Mouse (Mus musculus) kidney, adult 2 months (tissue): ENCODE results near the gene Anxa4. TPM values are rescaled to one million over a fixed set of nuclear protein-coding genes. Genes with fewer than 3 reads are reported as not detected.

Experiments
- DNase-seq: peaks from one replicate; pipeline ENCODE4 v3.0.0; 2021
- H3K27ac ChIP-seq: fragments of 200-500 bp; 2 replicates; pipeline ENCODE4 v1.5.1; 2012; ENCODE audit warnings: low read depth, low read length, control low read depth, inconsistent platforms; ENCODE audit not compliant: insufficient read depth
- H3K27me3 ChIP-seq: fragments of 200-500 bp; replicated peaks from 2 replicates; pipeline ENCODE4 v1.6.1; 2012; ENCODE audit warnings: mild to moderate bottlenecking, moderate library complexity, low read length, inconsistent platforms; ENCODE audit not compliant: control insufficient read depth, insufficient read depth
- H3K36me3 ChIP-seq: fragments of 200-500 bp; 2 replicates; pipeline ENCODE4 v1.6.1; 2012; ENCODE audit warnings: mild to moderate bottlenecking, moderate library complexity, low read length, inconsistent platforms; ENCODE audit not compliant: control insufficient read depth, insufficient read depth
- H3K4me1 ChIP-seq: fragments of 200-500 bp; 2 replicates; pipeline ENCODE4 v1.6.1; 2011; ENCODE audit warnings: low read length; ENCODE audit not compliant: control insufficient read depth, insufficient read depth
- H3K4me3 ChIP-seq: fragments of 200-500 bp; 2 replicates; pipeline ENCODE4 v1.5.1; 2011; ENCODE audit warnings: mild to moderate bottlenecking, low read depth, low read length, control low read depth; ENCODE audit not compliant: insufficient read depth
- CTCF ChIP-seq: fragments of 200-500 bp; conservative IDR thresholded peaks from 2 replicates; pipeline ENCODE4 v1.5.1; 2011; ENCODE audit warnings: low read depth, mild to moderate bottlenecking, control low read depth, low read length, moderate library complexity, mixed read lengths; ENCODE audit not compliant: insufficient read depth, insufficient read length
- POLR2A ChIP-seq: fragments of 200-500 bp; IDR thresholded peaks from one replicate; pipeline ENCODE4 v1.6.1; 2011; ENCODE audit warnings: low read depth, low read length, control low read depth
- WGBS: fragments of 180-500 bp; shearing (Covaris S2); methylation state at CpG from one replicate; pipeline ENCODE4 v1.1.7; 2018; 5-methylcytosine and 5-hydroxymethylcytosine counted together
- polyA plus RNA-seq: library from polyadenylated mRNA; depleted of rRNA; stranded (reverse); fragments of >200 nt; gene quantifications from 2 replicates; pipeline ENCODE4 v1.2.3, GENCODE M21; 2012

Gene Anxa4
- polyA plus RNA-seq, 1 experiment: 68.8 TPM

- 85% methylated on average over 5 of the region's 5 CpGs for WGBS
- Histone ChIP-seq H3K4me1 (no peaks in the 10 kb centered on the region), H3K27me3 (no peaks in the 10 kb centered on the region), H3K4me3 (no peak overlapping the region), H3K36me3 (no peaks in the 10 kb centered on the region), H3K27ac (no peak overlapping the region)
- no peak for DNase-seq
- TF ChIP-seq CTCF: no peak
- TF ChIP-seq POLR2A: no peak
These were observed 40.4 kb downstream of the Anxa4 start for GRCm38 (mm10) chr6:86752843-86753485.

GRCm38 (mm10) chr6:86750961-86751360 is 42.4 kb downstream of the Anxa4 start:
- no peaks in the 10 kb centered on the region for H3K36me3 ChIP-seq
- no peaks in the 10 kb centered on the region for H3K27me3 ChIP-seq
- no peak overlapping the region for H3K27ac ChIP-seq
- H3K4me1 ChIP-seq: no peaks in the 10 kb centered on the region
- TF ChIP-seq CTCF (no peak), POLR2A (no peak)
- WGBS: 96% methylated on average over 4 of the region's 4 CpGs
- no peak for DNase-seq
- no peak overlapping the region for H3K4me3 ChIP-seq

GRCm38 (mm10) chr6:86749817-86750216 is 43.6 kb downstream of the Anxa4 start:
- Histone ChIP-seq H3K4me3 (no peak overlapping the region), H3K27ac (no peak overlapping the region), H3K4me1 (no peaks in the 10 kb centered on the region), H3K27me3 (no peaks in the 10 kb centered on the region), H3K36me3 (no peaks in the 10 kb centered on the region)
- no peak for TF ChIP-seq CTCF
- TF ChIP-seq POLR2A: no peak
- 71% methylated on average over 4 of the region's 4 CpGs for WGBS
- DNase-seq: no peak

- no peaks in the 10 kb centered on the region for H3K4me1 ChIP-seq
- TF ChIP-seq CTCF (peak; percentile 52), POLR2A (no peak)
- H3K27me3 ChIP-seq: no peaks in the 10 kb centered on the region
- peak; percentile 61 for DNase-seq
- H3K27ac ChIP-seq: no peak overlapping the region
- no peaks in the 10 kb centered on the region for H3K36me3 ChIP-seq
- no peak overlapping the region for H3K4me3 ChIP-seq
These were observed 46.2 kb downstream of the Anxa4 start for GRCm38 (mm10) chr6:86747171-86747570.

GRCm38 (mm10) chr6:86740652-86741051 is 52.7 kb downstream of the Anxa4 start:
- H3K27me3 ChIP-seq: no peaks in the 10 kb centered on the region
- 25% methylated on average over 3 of the region's 3 CpGs for WGBS
- peaks cover 1% of the 10 kb centered on the region; the same call in 1 of the 2 replicates for H3K36me3 ChIP-seq
- TF ChIP-seq POLR2A: no peak
- H3K4me1 ChIP-seq: no peaks in the 10 kb centered on the region
- H3K4me3 ChIP-seq: no peak overlapping the region
- DNase-seq: no peak
- no peak overlapping the region for H3K27ac ChIP-seq

- H3K4me3 ChIP-seq: no peak overlapping the region
- no peaks in the 10 kb centered on the region for H3K27me3 ChIP-seq
- H3K27ac ChIP-seq: no peak overlapping the region
- TF ChIP-seq CTCF (no peak), POLR2A (no peak)
- peaks cover 4% of the 10 kb centered on the region; the same call in 1 of the 2 replicates for H3K4me1 ChIP-seq
- DNase-seq: no peak
- WGBS: 75% methylated on average over 6 of the region's 6 CpGs
- H3K36me3 ChIP-seq: peaks cover 1% of the 10 kb centered on the region; the same call in 1 of the 2 replicates
These were observed 56.6 kb downstream of the Anxa4 start for GRCm38 (mm10) chr6:86736830-86737229.

- 85% methylated on average over 4 of the region's 4 CpGs for WGBS
- H3K27me3 ChIP-seq: no peaks in the 10 kb centered on the region
- DNase-seq: no peak
These were observed 57.1 kb downstream of the Anxa4 start for GRCm38 (mm10) chr6:86736313-86736712.

More at GRCm38 (mm10) chr6:86736313-86736712, 57.1 kb downstream of the Anxa4 start:
- peaks cover 4% of the 10 kb centered on the region; the same call in 1 of the 2 replicates for H3K4me1 ChIP-seq
- TF ChIP-seq CTCF: no peak
- H3K27ac ChIP-seq: no peak overlapping the region
- no peaks in the 10 kb centered on the region for H3K36me3 ChIP-seq
- no peak overlapping the region for H3K4me3 ChIP-seq
